Mouse (Mus musculus) cerebellum, adult 2 months (tissue): ENCODE measurements at regions not wholly inside any gene's neighbourhood (a gene's known extent, or its start where the extent isn't known, plus 50 kb on each side); places are given as distances from the start of the nearest gene placed in this dataset.

ENCODE experiments used
- DNase-seq, 2 experiments: peaks; one replicate each; pipeline ENCODE4 v3.0.0; 2021
- H3K27ac ChIP-seq: fragments of 200-500 bp; 2 replicates; pipeline ENCODE4 v1.5.1; 2012; ENCODE audit warnings: low read length, control low read depth, inconsistent platforms; ENCODE audit not compliant: insufficient read depth
- H3K27me3 ChIP-seq: fragments of 200-500 bp; 2 replicates; pipeline ENCODE4 v1.6.1; 2012; ENCODE audit warnings: inconsistent platforms, mild to moderate bottlenecking, low read length, moderate library complexity; ENCODE audit not compliant: control insufficient read depth, insufficient read depth
- H3K4me1 ChIP-seq: fragments of 200-500 bp; 2 replicates; pipeline ENCODE4 v1.6.1; 2011; ENCODE audit warnings: low read length; ENCODE audit not compliant: control insufficient read depth, insufficient read depth
- H3K4me3 ChIP-seq: fragments of 200-500 bp; replicated peaks from 2 replicates; pipeline ENCODE3; 2011; ENCODE audit warnings: mild to moderate bottlenecking, low read depth, low read length, control low read depth; ENCODE audit not compliant: insufficient read depth
- CTCF ChIP-seq: fragments of 200-500 bp; IDR thresholded peaks from 2 replicates; pipeline ENCODE4 v1.5.1; 2011; ENCODE audit warnings: low read depth, mild to moderate bottlenecking, control low read depth, low read length, moderate library complexity, borderline replicate concordance; ENCODE audit not compliant: insufficient read depth
- POLR2A ChIP-seq: fragments of 200-500 bp; IDR thresholded peaks from 2 replicates; pipeline ENCODE4 v1.6.1; 2011; ENCODE audit warnings: low read length, control low read depth, borderline replicate concordance; ENCODE audit not compliant: insufficient read depth
- WGBS: fragments of 180-500 bp; shearing (Covaris S2); methylation state at CpG from one replicate; pipeline ENCODE4 v1.1.7; 2018; 5-methylcytosine and 5-hydroxymethylcytosine counted together

GRCm38 (mm10) chr10:68350798-68351197 lies 72.3 kb upstream of the Arid5b start:
- TF ChIP-seq CTCF (no peak), POLR2A (no peak)
- no peak overlapping the region for H3K4me3 ChIP-seq
- H3K27me3 ChIP-seq, result no peaks in the 10 kb centered on the region
- no peak overlapping the region for H3K27ac ChIP-seq
- H3K4me1 ChIP-seq, result no peaks in the 10 kb centered on the region
- no peak for DNase-seq
- WGBS, result 92% methylated on average over 12 of the region's 12 CpGs

GRCm38 (mm10) chr10:68347806-68348205 lies 69.3 kb upstream of the Arid5b start:
- no peaks in the 10 kb centered on the region for H3K27me3 ChIP-seq
- H3K27ac ChIP-seq, result no peak overlapping the region
- WGBS, result 96% methylated on average over 7 of the region's 7 CpGs
- no peak for TF ChIP-seq CTCF
- TF ChIP-seq POLR2A, result no peak
- no peak for DNase-seq
- no peak overlapping the region for H3K4me3 ChIP-seq
- no peaks in the 10 kb centered on the region; the same call in 1 of the 2 replicates for H3K4me1 ChIP-seq

GRCm38 (mm10) chr10:68344991-68345720 lies 66.6 kb upstream of the Arid5b start:
- no peak for TF ChIP-seq CTCF
- no peak for TF ChIP-seq POLR2A
- H3K4me1 ChIP-seq, result no peaks in the 10 kb centered on the region; the same call in 1 of the 2 replicates
- no peak overlapping the region for H3K4me3 ChIP-seq
- WGBS, result 87% methylated on average over 18 of the region's 18 CpGs
- no peak overlapping the region for H3K27ac ChIP-seq
- H3K27me3 ChIP-seq, result no peaks in the 10 kb centered on the region
- no peak for DNase-seq

GRCm38 (mm10) chr10:68344211-68344610 lies 65.7 kb upstream of the Arid5b start:
- TF ChIP-seq POLR2A (no peak), CTCF (no peak)
- Histone ChIP-seq H3K27me3 (no peaks in the 10 kb centered on the region), H3K27ac (no peak overlapping the region), H3K4me3 (no peak overlapping the region), H3K4me1 (no peaks in the 10 kb centered on the region; the same call in 1 of the 2 replicates)
- no peak for DNase-seq
- 92% methylated on average over 2 of the region's 2 CpGs for WGBS

GRCm38 (mm10) chr10:68334054-68334453 lies 55.5 kb upstream of the Arid5b start:
- 87% methylated on average over 5 of the region's 5 CpGs for WGBS
- no peak overlapping the region for H3K27ac ChIP-seq
- no peaks in the 10 kb centered on the region for H3K4me1 ChIP-seq
- TF ChIP-seq POLR2A (no peak), CTCF (no peak)
- H3K4me3 ChIP-seq, result no peak overlapping the region
- H3K27me3 ChIP-seq, result no peaks in the 10 kb centered on the region
- DNase-seq, result no peak
